Mouse (Mus musculus): ENCODE data around the gene Borcs5. TPM values are rescaled to one million over a fixed set of nuclear protein-coding genes. Genes with fewer than 3 reads are reported as not detected.
A peak's percentile ranks its signal among the peaks of the same experiment; 100 is the strongest.

Borcs5 gene
- 13.5 and 14.1 TPM in 2 replicates for polyA plus RNA-seq (2016; fragmentation: Nextera tagmentation; extraction: Ambion mirVana)

DNA sequence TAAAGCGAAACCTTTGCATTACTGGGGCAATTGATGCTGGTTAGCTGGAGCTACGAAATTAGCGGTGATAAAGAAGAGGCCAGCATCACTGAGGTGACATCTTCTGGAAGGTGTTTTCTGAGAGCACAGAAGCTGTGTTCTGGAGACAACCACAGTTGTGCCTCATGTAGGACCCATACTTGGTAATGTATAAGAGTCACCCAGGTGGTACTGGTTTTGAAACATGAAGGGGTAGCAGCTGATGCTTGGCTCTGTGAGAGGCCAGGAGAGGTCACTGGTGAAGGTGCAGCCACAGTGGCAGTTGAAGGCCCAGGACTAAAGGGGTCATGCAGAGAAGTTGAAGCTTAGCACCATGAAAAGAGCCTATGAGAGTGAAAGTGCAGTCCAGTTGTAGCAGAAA lies at the start of gene Borcs5:
TSS of gene Borcs5 (plus strand) at position 301 of the 400 bp plus-strand sequence.
- WGBS (ENCODE audit: insufficient replicate concordance): 77% methylated on average over 3 of the region's 3 CpGs
- no peaks in the 10 kb centered on the region for H3K9me3 ChIP-seq (replicated peaks)
- no peak within 1 kb of the TSS for H3K27ac ChIP-seq
- no peak for ATAC-seq
- no peaks in the 10 kb centered on the region for H3K27me3 ChIP-seq (replicated peaks)
- H3K4me2 ChIP-seq: no peak within 1 kb of the TSS
- no peak within 1 kb of the TSS for H3K9ac ChIP-seq
- H3K4me1 ChIP-seq: peaks cover 13% of the 10 kb centered on the region
- H3K4me3 ChIP-seq: no peak within 1 kb of the TSS
- no peaks in the 10 kb centered on the region for H3K36me3 ChIP-seq

DNA sequence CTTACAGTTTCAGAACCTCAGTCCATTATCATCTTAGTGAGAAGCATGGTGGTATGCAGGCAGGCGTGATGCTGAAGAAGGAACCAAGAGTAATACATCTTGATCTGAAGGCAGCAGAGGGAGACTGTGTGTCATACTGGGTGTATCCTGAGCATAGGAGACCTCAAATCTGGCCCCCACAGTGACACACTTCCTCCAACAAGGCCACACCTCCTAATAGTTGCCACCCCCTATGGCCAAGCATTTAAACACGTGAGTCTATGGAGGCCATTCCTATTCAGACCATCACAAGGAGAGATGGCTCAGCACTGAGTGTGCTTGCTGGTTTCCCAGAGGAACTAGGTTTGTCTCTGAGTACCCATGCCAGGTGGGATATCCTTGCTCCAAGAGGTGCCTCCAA lies 47.7 kb upstream of the Borcs5 start:
- ATAC-seq: no peak
- no peak overlapping the region for H3K27ac ChIP-seq
- no peaks in the 10 kb centered on the region for H3K9me3 ChIP-seq (replicated peaks)
- no peak overlapping the region for H3K4me3 ChIP-seq
- 0 out of 2 replicates have a peak, but pooled peaks cover 5% of the 10 kb centered on the region for H3K27me3 ChIP-seq (replicated peaks)
- WGBS (ENCODE audit: insufficient replicate concordance): 69% methylated on average over 2 of the region's 2 CpGs
- H3K9ac ChIP-seq: no peak overlapping the region
- no peak overlapping the region for H3K4me2 ChIP-seq
- H3K36me3 ChIP-seq: no peaks in the 10 kb centered on the region
- 0 out of 2 replicates have a peak, but pooled peaks cover 5% of the 10 kb centered on the region for H3K4me1 ChIP-seq

- Histone ChIP-seq H3K27ac (no peak overlapping the region), H3K27me3 (replicated peaks) (no peaks in the 10 kb centered on the region), H3K9me3 (replicated peaks) (no peaks in the 10 kb centered on the region), H3K4me2 (peak overlapping the region; percentile 22; the same call in 1 of the 2 replicates), H3K36me3 (no peaks in the 10 kb centered on the region), H3K4me1 (0 out of 2 replicates have a peak, but pooled peaks cover 5% of the 10 kb centered on the region), H3K4me3 (no peak overlapping the region), H3K9ac (no peak overlapping the region)
- WGBS (ENCODE audit: insufficient replicate concordance): 38% methylated on average over 21 of the region's 21 CpGs
- ATAC-seq: peak; percentile 35; the same call in 1 of the 2 replicates
These were observed 44.5 kb upstream of the Borcs5 start for GRCm38 (mm10) chr6:134594569-134595442.

GRCm38 (mm10) chr6:134597651-134598229 lies 41.6 kb upstream of the Borcs5 start:
- H3K27me3 ChIP-seq (replicated peaks): no peaks in the 10 kb centered on the region
- H3K4me2 ChIP-seq: no peak overlapping the region
- 64% methylated on average over 6 of the region's 6 CpGs for WGBS (ENCODE audit: insufficient replicate concordance)
- no peaks in the 10 kb centered on the region for H3K36me3 ChIP-seq
- no peak overlapping the region for H3K9ac ChIP-seq
- no peaks in the 10 kb centered on the region for H3K9me3 ChIP-seq (replicated peaks)
- H3K4me3 ChIP-seq: no peak overlapping the region
- H3K27ac ChIP-seq: no peak overlapping the region
- ATAC-seq: no peak
- H3K4me1 ChIP-seq: peaks cover 11% of the 10 kb centered on the region; the same call in 1 of the 2 replicates

- H3K27ac ChIP-seq: no peak overlapping the region
- ATAC-seq: no peak
- H3K4me1 ChIP-seq: peaks cover 11% of the 10 kb centered on the region; the same call in 1 of the 2 replicates
- WGBS (ENCODE audit: insufficient replicate concordance): 62% methylated on average over 1 of the region's 1 CpGs
- H3K4me2 ChIP-seq: no peak overlapping the region
- no peaks in the 10 kb centered on the region for H3K27me3 ChIP-seq (replicated peaks)
- H3K9ac ChIP-seq: no peak overlapping the region
- no peaks in the 10 kb centered on the region for H3K36me3 ChIP-seq
- no peaks in the 10 kb centered on the region for H3K9me3 ChIP-seq (replicated peaks)
- no peak overlapping the region for H3K4me3 ChIP-seq
These were observed 40.1 kb upstream of the Borcs5 start for GRCm38 (mm10) chr6:134599239-134599638.

DNA sequence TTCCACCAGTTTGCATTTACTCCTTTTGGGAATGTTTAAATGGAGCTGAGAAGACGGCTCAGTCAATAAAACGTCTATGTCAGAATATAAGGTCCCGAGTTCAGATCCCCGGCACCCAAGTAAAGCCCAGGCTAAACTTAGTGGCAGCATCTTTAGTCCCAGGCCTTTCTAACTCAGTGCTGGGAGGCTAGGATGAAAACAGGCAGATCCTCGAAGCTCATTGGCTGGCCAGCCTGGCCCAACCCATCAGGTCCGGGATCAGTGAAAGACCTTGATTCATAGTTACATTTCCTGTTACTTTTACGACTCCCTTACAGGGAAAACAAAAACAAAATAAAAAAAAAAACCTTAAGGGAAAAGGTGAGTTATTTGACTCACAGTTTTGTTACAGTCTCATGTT lies 38.2 kb upstream of the Borcs5 start:
- no peaks in the 10 kb centered on the region for H3K9me3 ChIP-seq (replicated peaks)
- H3K4me3 ChIP-seq: no peak overlapping the region
- H3K9ac ChIP-seq: no peak overlapping the region
- no peak for ATAC-seq
- peaks cover 7% of the 10 kb centered on the region; the same call in 1 of the 2 replicates for H3K27me3 ChIP-seq (replicated peaks)
- no peaks in the 10 kb centered on the region for H3K36me3 ChIP-seq
- H3K4me2 ChIP-seq: no peak overlapping the region
- peaks cover 6% of the 10 kb centered on the region; the same call in 1 of the 2 replicates for H3K4me1 ChIP-seq
- H3K27ac ChIP-seq: no peak overlapping the region
- 46% methylated on average over 7 of the region's 7 CpGs for WGBS (ENCODE audit: insufficient replicate concordance)

DNA sequence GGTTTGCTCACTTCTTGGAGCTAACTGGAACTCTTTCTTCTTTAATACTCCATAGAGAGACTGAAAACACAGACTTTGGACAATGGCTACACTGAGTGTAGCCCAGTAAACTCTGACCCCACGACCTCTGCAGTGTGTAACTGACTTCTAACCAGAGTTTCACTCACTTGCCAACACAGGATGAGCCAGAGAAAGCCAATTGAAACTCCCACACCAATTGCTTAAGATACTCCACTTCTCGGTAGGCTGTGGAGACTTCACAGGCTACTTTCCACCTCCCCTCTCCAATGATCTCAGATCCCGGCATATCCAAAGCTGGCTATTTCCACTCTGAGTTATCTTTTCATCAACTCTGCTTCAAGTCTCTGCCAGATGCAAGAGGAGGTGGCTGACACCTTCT lies 37.5 kb upstream of the Borcs5 start:
- H3K27ac ChIP-seq: no peak overlapping the region
- peaks cover 7% of the 10 kb centered on the region; the same call in 1 of the 2 replicates for H3K27me3 ChIP-seq (replicated peaks)
- H3K4me3 ChIP-seq: no peak overlapping the region
- no peaks in the 10 kb centered on the region for H3K9me3 ChIP-seq (replicated peaks)
- WGBS (ENCODE audit: insufficient replicate concordance): 37% methylated on average over 3 of the region's 3 CpGs
- no peak overlapping the region for H3K4me2 ChIP-seq
- H3K4me1 ChIP-seq: peaks cover 6% of the 10 kb centered on the region; the same call in 1 of the 2 replicates
- no peaks in the 10 kb centered on the region for H3K36me3 ChIP-seq
- no peak overlapping the region for H3K9ac ChIP-seq
- no peak; the same call in 1 of the 2 replicates for ATAC-seq

DNA sequence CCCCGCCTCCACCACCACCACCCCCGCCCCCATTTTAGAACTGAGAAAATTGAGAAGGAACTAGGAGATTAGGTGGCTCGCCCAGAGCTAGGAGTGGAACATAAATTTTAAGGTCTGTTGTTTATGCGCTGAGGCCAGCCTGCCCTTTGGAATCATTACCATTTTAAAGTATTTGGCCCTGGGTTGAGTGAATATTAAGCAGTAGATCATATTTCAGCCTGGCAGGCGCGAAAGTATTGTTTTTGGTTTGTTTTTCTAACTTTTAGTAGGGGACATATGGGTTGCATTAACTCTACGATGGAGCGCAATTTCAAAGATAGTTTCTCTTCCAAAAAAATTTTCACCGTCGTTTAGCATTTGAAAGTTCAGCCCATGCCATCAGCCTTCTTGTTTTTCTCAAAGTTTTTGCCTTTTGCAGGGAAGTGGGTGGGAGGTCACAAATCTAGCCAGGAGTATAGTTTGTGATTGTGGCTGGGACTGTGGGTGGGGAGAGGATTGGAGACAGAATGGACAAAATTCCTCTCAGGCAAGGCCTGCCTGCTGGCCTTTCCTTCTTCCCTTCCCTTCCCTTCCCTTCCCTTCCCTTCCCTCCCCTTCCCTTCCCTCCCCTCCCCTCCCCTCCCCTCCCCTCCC lies 36.8 kb upstream of the Borcs5 start:
- Histone ChIP-seq H3K27me3 (replicated peaks) (peaks cover 7% of the 10 kb centered on the region; the same call in 1 of the 2 replicates), H3K36me3 (no peaks in the 10 kb centered on the region), H3K4me3 (no peak overlapping the region), H3K9me3 (replicated peaks) (no peaks in the 10 kb centered on the region), H3K4me2 (no peak overlapping the region), H3K27ac (no peak overlapping the region), H3K4me1 (peaks cover 6% of the 10 kb centered on the region; the same call in 1 of the 2 replicates), H3K9ac (no peak overlapping the region)
- 45% methylated on average over 10 of the region's 10 CpGs for WGBS (ENCODE audit: insufficient replicate concordance)
- no peak for ATAC-seq

GRCm38 (mm10) chr6:134605196-134605595 lies 34.1 kb upstream of the Borcs5 start:
- no peak for ATAC-seq
- WGBS (ENCODE audit: insufficient replicate concordance): 71% methylated on average over 3 of the region's 3 CpGs
- H3K4me1 ChIP-seq: peaks cover 6% of the 10 kb centered on the region; the same call in 1 of the 2 replicates
- no peak overlapping the region for H3K27ac ChIP-seq
- H3K4me3 ChIP-seq: no peak overlapping the region
- no peak overlapping the region for H3K9ac ChIP-seq
- H3K27me3 ChIP-seq (replicated peaks): peaks cover 7% of the 10 kb centered on the region; the same call in 1 of the 2 replicates
- no peaks in the 10 kb centered on the region for H3K36me3 ChIP-seq
- no peaks in the 10 kb centered on the region for H3K9me3 ChIP-seq (replicated peaks)
- no peak overlapping the region for H3K4me2 ChIP-seq

DNA sequence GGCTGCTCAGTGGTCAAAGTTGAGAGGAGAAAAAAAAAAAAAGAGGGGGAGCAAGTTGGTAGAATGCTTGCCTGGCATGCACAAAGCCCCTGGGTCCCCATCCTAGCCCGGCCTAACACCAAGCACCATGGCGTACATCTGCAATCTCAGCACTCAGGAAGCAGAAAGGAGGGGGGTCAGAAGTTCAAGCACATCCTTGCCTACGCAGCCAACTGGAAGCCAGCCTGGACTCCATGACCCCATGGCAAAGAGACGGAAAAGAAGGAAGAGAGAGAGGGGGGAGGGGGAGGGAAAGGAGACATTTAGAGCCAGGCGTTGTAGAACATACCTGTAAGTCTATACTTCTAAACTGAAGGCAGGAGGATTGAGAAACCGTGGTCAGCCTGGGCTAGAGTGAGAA lies 32.8 kb upstream of the Borcs5 start:
- WGBS (ENCODE audit: insufficient replicate concordance): 57% methylated on average over 6 of the region's 6 CpGs
- Histone ChIP-seq H3K4me1 (peaks cover 6% of the 10 kb centered on the region; the same call in 1 of the 2 replicates), H3K27me3 (replicated peaks) (peaks cover 7% of the 10 kb centered on the region; the same call in 1 of the 2 replicates), H3K27ac (no peak overlapping the region), H3K9ac (no peak overlapping the region), H3K4me2 (no peak overlapping the region), H3K9me3 (replicated peaks) (no peaks in the 10 kb centered on the region), H3K4me3 (no peak overlapping the region), H3K36me3 (no peaks in the 10 kb centered on the region)
- no peak for ATAC-seq

DNA sequence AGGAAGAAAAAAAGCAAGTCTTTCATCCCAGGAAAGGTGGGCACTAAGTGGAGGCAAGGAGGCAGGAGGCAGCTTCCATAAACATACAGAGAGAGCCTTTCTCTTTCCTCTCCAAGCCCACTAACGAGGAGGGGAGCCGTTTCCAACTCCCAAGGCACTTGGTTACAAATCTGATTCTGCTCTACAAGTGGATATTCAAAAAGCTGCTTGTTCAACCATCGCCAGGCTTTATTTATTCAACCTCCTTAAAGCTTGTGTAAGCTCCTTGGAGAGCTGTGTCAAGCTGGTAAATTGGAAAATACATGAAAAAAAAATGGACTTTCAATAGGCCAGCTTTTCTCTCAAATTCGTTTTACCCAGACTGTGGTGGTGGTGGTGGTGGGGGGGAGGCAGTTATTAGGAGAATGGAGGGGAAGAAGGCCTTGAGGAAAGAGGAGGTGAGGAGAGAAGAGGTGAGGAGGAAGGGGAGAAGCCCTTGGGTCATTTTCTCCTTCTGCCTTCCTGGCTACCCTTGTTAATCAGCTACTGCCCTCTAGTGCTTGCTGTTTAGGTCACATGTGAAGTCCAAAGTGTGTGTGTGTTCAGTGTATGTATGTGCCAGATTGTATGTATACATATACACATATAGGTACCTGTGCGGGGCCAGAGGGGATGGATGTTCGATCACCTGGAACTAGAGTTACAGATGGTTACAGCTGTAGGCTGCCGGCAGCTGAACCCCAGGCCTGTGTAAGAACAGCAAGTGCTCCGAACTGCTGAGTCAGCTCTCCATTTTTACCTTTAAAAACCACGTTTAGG lies 32.2 kb upstream of the Borcs5 start:
- H3K4me1 ChIP-seq: peaks cover 2% of the 10 kb centered on the region; the same call in 1 of the 2 replicates
- ATAC-seq: peak; percentile 53; the same call in 1 of the 2 replicates
- no peak overlapping the region for H3K9ac ChIP-seq
- WGBS (ENCODE audit: insufficient replicate concordance): 48% methylated on average over 9 of the region's 9 CpGs
- H3K4me3 ChIP-seq: no peak overlapping the region
- H3K27ac ChIP-seq: no peak overlapping the region
- no peaks in the 10 kb centered on the region for H3K9me3 ChIP-seq (replicated peaks)
- H3K4me2 ChIP-seq: no peak overlapping the region
- H3K36me3 ChIP-seq: no peaks in the 10 kb centered on the region
- H3K27me3 ChIP-seq (replicated peaks): peaks cover 7% of the 10 kb centered on the region; the same call in 1 of the 2 replicates

All from liver, embryonic 12.5 days (tissue).